Mouse (Mus musculus) monocyte, adult 5-6 weeks (primary cell): ENCODE results near the gene Rsu1. TPM values are rescaled to one million over a fixed set of nuclear protein-coding genes. Genes with fewer than 3 reads are reported as not detected.

Source experiments
- ATAC-seq: fragments of 153-309, 156-312 bp; replicated peaks from 2 replicates; pipeline ENCODE4 v1.8.0; 2017; ENCODE audit warnings: mild to moderate bottlenecking; ENCODE audit not compliant: low TSS enrichment, insufficient number of reproducible peaks, severe bottlenecking, poor library complexity, low FRiP score
- total RNA-seq: library from RNA; stranded (forward); fragments of 200-1000, 200-491, 200-594 nt; gene quantifications from 3 replicates; pipeline ENCODE4 v1.2.3, GENCODE M21; 2017

Gene Rsu1
- total RNA-seq, 1 experiment from 2014 or later, result 96.6 TPM

- ATAC-seq, result no peak
Measured at GRCm38 (mm10) chr2:13175536-13176303, 95.5 kb downstream of the Rsu1 start.

- ATAC-seq, result no peak
Measured at GRCm38 (mm10) chr2:13174461-13174860, 96.8 kb downstream of the Rsu1 start.

- no peak for ATAC-seq
Measured at GRCm38 (mm10) chr2:13170651-13171050, 100.6 kb downstream of the Rsu1 start.

GRCm38 (mm10) chr2:13169962-13170361, 101.3 kb downstream of the Rsu1 start:
- ATAC-seq, result no peak

- ATAC-seq, result no peak
Measured at GRCm38 (mm10) chr2:13169158-13169890, 101.9 kb downstream of the Rsu1 start.

- ATAC-seq, result no peak
Measured at GRCm38 (mm10) chr2:13168743-13169142, 102.5 kb downstream of the Rsu1 start.

- no peak for ATAC-seq
Measured at GRCm38 (mm10) chr2:13161717-13162116, 109.5 kb downstream of the Rsu1 start.

- ATAC-seq, result no peak
Measured at GRCm38 (mm10) chr2:13145245-13145644, 126.0 kb downstream of the Rsu1 start.

- ATAC-seq, result no peak
Measured at GRCm38 (mm10) chr2:13134890-13135289, 136.3 kb downstream of the Rsu1 start.

- ATAC-seq, result no peak
Measured at GRCm38 (mm10) chr2:13132841-13133240, 138.4 kb downstream of the Rsu1 start.

GRCm38 (mm10) chr2:13132406-13132805, 138.8 kb downstream of the Rsu1 start:
- ATAC-seq, result no peak

GRCm38 (mm10) chr2:13129859-13130258, 141.4 kb downstream of the Rsu1 start:
- ATAC-seq, result no peak

GRCm38 (mm10) chr2:13129337-13129736, 141.9 kb downstream of the Rsu1 start:
- ATAC-seq, result no peak

- ATAC-seq, result no peak
Measured at GRCm38 (mm10) chr2:13120461-13120860, 150.8 kb downstream of the Rsu1 start.

GRCm38 (mm10) chr2:13117896-13118295, 153.3 kb downstream of the Rsu1 start:
- ATAC-seq, result no peak

- ATAC-seq, result no peak
Measured at GRCm38 (mm10) chr2:13106531-13106930, 164.7 kb downstream of the Rsu1 start.

- ATAC-seq, result no peak
Measured at GRCm38 (mm10) chr2:13104388-13104787, 166.8 kb downstream of the Rsu1 start.

- no peak for ATAC-seq
Measured at GRCm38 (mm10) chr2:13103797-13104200, 167.4 kb downstream of the Rsu1 start.

GRCm38 (mm10) chr2:13094045-13094444, 177.2 kb downstream of the Rsu1 start:
- ATAC-seq, result no peak

- ATAC-seq, result no peak
Measured at GRCm38 (mm10) chr2:13093570-13093969, 177.6 kb downstream of the Rsu1 start.
